Mouse (Mus musculus) cerebellum, adult 2 months (tissue): ENCODE measurements at regions not wholly inside any gene's neighbourhood (a gene's known extent, or its start where the extent isn't known, plus 50 kb on each side); places are given as distances from the start of the nearest gene placed in this dataset.

ENCODE experiments used
- CTCF ChIP-seq: fragments of 200-500 bp; IDR thresholded peaks from 2 replicates; pipeline ENCODE4 v1.5.1; 2011; ENCODE audit warnings: low read depth, mild to moderate bottlenecking, control low read depth, low read length, moderate library complexity, borderline replicate concordance; ENCODE audit not compliant: insufficient read depth
- POLR2A ChIP-seq: fragments of 200-500 bp; IDR thresholded peaks from 2 replicates; pipeline ENCODE4 v1.6.1; 2011; ENCODE audit warnings: low read length, control low read depth, borderline replicate concordance; ENCODE audit not compliant: insufficient read depth

- no peak for TF ChIP-seq POLR2A
- no peak for TF ChIP-seq CTCF
Observed at GRCm38 (mm10) chr10:111684409-111685346, 178.6 kb downstream of the Phlda1 start.
